Mouse (Mus musculus) cerebellum, adult 2 months (tissue): ENCODE data around the gene Aldh1l1. TPM values are rescaled to one million over a fixed set of nuclear protein-coding genes. Genes with fewer than 3 reads are reported as not detected.

ENCODE experiments used
- DNase-seq, 2 experiments: peaks; one replicate each; pipeline ENCODE4 v3.0.0; 2021
- H3K27ac ChIP-seq: fragments of 200-500 bp; 2 replicates; pipeline ENCODE4 v1.5.1; 2012; ENCODE audit warnings: low read length, control low read depth, inconsistent platforms; ENCODE audit not compliant: insufficient read depth
- H3K27me3 ChIP-seq: fragments of 200-500 bp; 2 replicates; pipeline ENCODE4 v1.6.1; 2012; ENCODE audit warnings: inconsistent platforms, mild to moderate bottlenecking, low read length, moderate library complexity; ENCODE audit not compliant: control insufficient read depth, insufficient read depth
- H3K4me1 ChIP-seq: fragments of 200-500 bp; 2 replicates; pipeline ENCODE4 v1.6.1; 2011; ENCODE audit warnings: low read length; ENCODE audit not compliant: control insufficient read depth, insufficient read depth
- H3K4me3 ChIP-seq: fragments of 200-500 bp; replicated peaks from 2 replicates; pipeline ENCODE3; 2011; ENCODE audit warnings: mild to moderate bottlenecking, low read depth, low read length, control low read depth; ENCODE audit not compliant: insufficient read depth
- CTCF ChIP-seq: fragments of 200-500 bp; IDR thresholded peaks from 2 replicates; pipeline ENCODE4 v1.5.1; 2011; ENCODE audit warnings: low read depth, mild to moderate bottlenecking, control low read depth, low read length, moderate library complexity, borderline replicate concordance; ENCODE audit not compliant: insufficient read depth
- POLR2A ChIP-seq: fragments of 200-500 bp; IDR thresholded peaks from 2 replicates; pipeline ENCODE4 v1.6.1; 2011; ENCODE audit warnings: low read length, control low read depth, borderline replicate concordance; ENCODE audit not compliant: insufficient read depth
- WGBS: fragments of 180-500 bp; shearing (Covaris S2); methylation state at CpG from one replicate; pipeline ENCODE4 v1.1.7; 2018; 5-methylcytosine and 5-hydroxymethylcytosine counted together
- polyA plus RNA-seq: library from polyadenylated mRNA; depleted of rRNA; stranded (reverse); fragments of >200 nt; gene quantifications from 2 replicates; pipeline ENCODE4 v1.2.3, GENCODE M21; 2012

The Aldh1l1 gene
- polyA plus RNA-seq, 1 experiment: 50.1 TPM

- H3K4me1 ChIP-seq: no peaks in the 10 kb centered on the region
- DNase-seq: peak in 1 of 2 experiments; percentile 27
- WGBS: 67% methylated on average over 3 of the region's 3 CpGs
- no peak overlapping the region for H3K4me3 ChIP-seq
- TF ChIP-seq CTCF: no peak
- TF ChIP-seq POLR2A: no peak
- H3K27ac ChIP-seq: no peak overlapping the region
- H3K27me3 ChIP-seq: no peaks in the 10 kb centered on the region
Measured at GRCm38 (mm10) chr6:90604130-90604529, 117.9 kb downstream of the Aldh1l1 start.

- Histone ChIP-seq H3K27me3 (no peaks in the 10 kb centered on the region), H3K4me3 (peak within 1 kb of the TSS; percentile 87), H3K27ac (no peak within 1 kb of the TSS), H3K4me1 (no peaks in the 10 kb centered on the region)
- WGBS: 3% methylated on average over 49 of the region's 49 CpGs
- DNase-seq: peak; percentile 90 to 92
- TF ChIP-seq CTCF: no peak
- TF ChIP-seq POLR2A: no peak
Measured at GRCm38 (mm10) chr6:90604533-90605297, 118.5 kb downstream of the Aldh1l1 start, which contains the start of gene Slc41a3. TSS of gene Slc41a3 (plus strand) at chr6:90604725.

- H3K4me1 ChIP-seq: no peaks in the 10 kb centered on the region
- TF ChIP-seq CTCF: no peak
- no peak for TF ChIP-seq POLR2A
- no peaks in the 10 kb centered on the region for H3K27me3 ChIP-seq
- H3K4me3 ChIP-seq: peak overlapping the region; percentile 87
- no peak for DNase-seq
- WGBS: 38% methylated on average over 5 of the region's 5 CpGs
- H3K27ac ChIP-seq: no peak overlapping the region
Measured at GRCm38 (mm10) chr6:90605298-90605665, 119.1 kb downstream of the Aldh1l1 start.

DNA sequence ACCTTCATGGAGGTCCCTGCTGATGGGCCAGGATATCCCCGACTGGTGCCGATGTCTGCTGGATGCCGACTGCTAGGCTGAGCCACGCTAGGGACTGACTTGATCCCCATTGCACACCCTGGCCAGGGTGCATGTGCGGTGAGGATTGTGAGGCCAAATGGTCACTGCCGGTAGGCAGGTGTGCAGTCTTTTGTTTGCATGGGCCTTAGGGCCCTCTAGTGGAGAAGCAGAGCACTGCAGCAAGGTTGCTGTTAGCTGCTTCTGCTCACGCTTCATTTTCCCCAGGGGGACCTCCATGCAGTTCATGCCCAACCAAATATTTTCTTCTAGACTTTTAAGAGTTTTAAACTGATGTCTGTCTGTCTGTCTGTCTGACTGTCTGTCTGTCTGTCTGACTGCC is 120.3 kb downstream of the Aldh1l1 start:
- WGBS: 28% methylated on average over 7 of the region's 7 CpGs

DNA sequence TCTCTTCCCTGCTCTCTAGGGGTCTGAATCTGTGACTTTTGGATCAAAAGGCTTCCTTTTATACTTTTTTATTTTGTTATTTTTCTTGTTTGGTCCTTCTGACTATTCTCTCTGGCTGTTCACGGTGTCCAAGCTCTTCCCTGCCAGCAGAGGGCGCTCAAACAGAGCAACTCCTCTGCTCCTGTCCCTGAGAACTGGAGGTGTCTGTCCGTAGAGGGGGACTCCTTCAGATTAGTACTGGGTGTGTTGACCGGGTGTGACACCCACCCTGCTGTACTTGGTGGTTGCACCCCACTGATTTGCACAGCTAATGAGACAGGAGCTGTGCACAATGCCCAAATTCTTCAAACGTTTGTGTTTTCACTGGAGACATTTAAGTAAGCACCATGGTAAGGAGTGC is 121.0 kb downstream of the Aldh1l1 start:
- no peaks in the 10 kb centered on the region for H3K4me1 ChIP-seq
- H3K4me3 ChIP-seq: no peak overlapping the region
- 13% methylated on average over 5 of the region's 5 CpGs for WGBS
- TF ChIP-seq POLR2A: no peak
- TF ChIP-seq CTCF: peak; percentile 81
- no peak overlapping the region for H3K27ac ChIP-seq
- peak; percentile 55 for DNase-seq
- no peaks in the 10 kb centered on the region for H3K27me3 ChIP-seq

More for the DNA sequence above, 120.3 kb downstream of the Aldh1l1 start:
- no peak overlapping the region for H3K27ac ChIP-seq
- DNase-seq: peak; percentile 62 to 69
- no peak overlapping the region for H3K4me3 ChIP-seq
- no peaks in the 10 kb centered on the region for H3K4me1 ChIP-seq
- H3K27me3 ChIP-seq: no peaks in the 10 kb centered on the region
- TF ChIP-seq POLR2A (no peak), CTCF (peak; percentile 84)

DNA sequence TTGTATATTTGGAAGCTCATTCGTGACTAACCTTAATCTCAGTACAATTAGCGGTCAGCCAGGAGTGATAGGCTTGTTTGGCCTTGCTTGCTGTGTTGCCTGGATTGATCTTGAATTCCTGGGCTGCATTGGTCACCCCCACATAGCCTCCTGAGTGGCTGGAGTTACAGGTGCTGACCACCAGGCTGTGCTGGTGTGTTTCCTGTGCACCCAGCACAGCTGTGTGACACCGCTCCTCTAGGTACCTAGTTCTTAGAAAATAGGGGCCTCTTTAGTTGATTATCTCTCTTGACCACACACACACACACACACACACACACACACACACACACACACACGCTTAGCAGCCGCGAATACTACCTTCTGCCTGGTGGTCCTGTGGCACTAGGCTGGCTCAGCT is 122.0 kb downstream of the Aldh1l1 start:
- Histone ChIP-seq H3K27me3 (no peaks in the 10 kb centered on the region), H3K27ac (no peak overlapping the region), H3K4me1 (no peaks in the 10 kb centered on the region), H3K4me3 (no peak overlapping the region)
- no peak for DNase-seq
- WGBS: 80% methylated on average over 6 of the region's 6 CpGs
- TF ChIP-seq POLR2A (no peak), CTCF (no peak)

DNA sequence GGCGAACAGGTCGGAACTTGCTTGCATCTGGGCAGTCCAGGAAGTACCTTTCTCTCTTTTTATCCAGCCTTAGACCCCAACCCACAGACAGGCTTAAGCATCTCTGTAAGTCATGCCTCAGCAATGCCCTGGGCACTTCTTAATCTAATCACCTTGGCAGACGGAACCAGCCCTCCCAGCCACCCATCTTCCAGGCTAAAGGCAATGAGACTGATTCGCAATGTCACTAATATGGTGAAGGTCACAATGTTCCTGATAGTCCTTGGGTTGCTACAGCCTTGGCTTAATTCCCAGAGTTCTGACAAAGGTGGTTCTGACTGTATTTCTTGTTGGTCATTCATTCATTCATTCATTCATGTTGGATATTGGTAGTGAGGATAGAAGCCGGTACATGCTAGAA is 124.0 kb downstream of the Aldh1l1 start:
- no peak overlapping the region for H3K27ac ChIP-seq
- TF ChIP-seq POLR2A (no peak), CTCF (no peak)
- no peaks in the 10 kb centered on the region for H3K27me3 ChIP-seq
- no peak overlapping the region for H3K4me3 ChIP-seq
- peaks cover under 1% of the 10 kb centered on the region; the same call in 1 of the 2 replicates for H3K4me1 ChIP-seq
- 97% methylated on average over 5 of the region's 5 CpGs for WGBS
- DNase-seq: no peak

DNA sequence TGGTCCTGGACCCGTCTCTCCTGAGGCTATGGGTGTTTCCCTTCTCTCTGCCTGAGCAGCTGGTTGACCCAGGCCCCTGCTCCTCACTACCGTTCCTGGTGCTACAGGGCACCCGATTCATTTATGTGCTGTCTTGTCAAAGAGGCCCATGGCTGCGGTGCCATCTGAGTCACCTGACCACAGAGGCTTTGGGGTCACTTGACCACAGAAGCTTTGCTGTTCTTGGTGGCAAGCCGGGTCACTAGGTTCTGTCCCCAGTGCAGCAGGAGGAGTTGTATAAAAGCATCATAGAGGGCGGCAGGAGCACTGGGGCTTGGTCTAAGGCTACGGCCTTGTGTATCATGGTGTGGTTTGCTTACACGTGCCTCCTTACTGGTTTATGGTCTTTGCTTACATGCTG is 127.0 kb downstream of the Aldh1l1 start:
- TF ChIP-seq POLR2A (no peak), CTCF (no peak)
- no peak overlapping the region for H3K27ac ChIP-seq
- WGBS: 88% methylated on average over 8 of the region's 8 CpGs
- H3K4me3 ChIP-seq: no peak overlapping the region
- no peak for DNase-seq
- peaks cover 5% of the 10 kb centered on the region; the same call in 1 of the 2 replicates for H3K4me1 ChIP-seq
- H3K27me3 ChIP-seq: no peaks in the 10 kb centered on the region
